Mouse (Mus musculus) ES-E14 (cell line): ENCODE measurements around the gene Aamp. TPM values are rescaled to one million over a fixed set of nuclear protein-coding genes. Genes with fewer than 3 reads are reported as not detected.
"Not testable (repeated sequence)": the region's sequence is repeated elsewhere in the genome, so short reads cannot be mapped to it uniquely, and the experiment has no call there.

Experiments
- DNase-seq: peaks from one replicate; pipeline ENCODE4 v3.0.0-alpha.2; 2013; ENCODE audit warnings: low read depth, low spot score
- H3K27ac ChIP-seq: 2 replicates; pipeline ENCODE4 v1.5.1; 2012; ENCODE audit warnings: low read depth, mild to moderate bottlenecking, low read length, moderate library complexity, mixed read lengths; ENCODE audit not compliant: poor library complexity, insufficient read depth, severe bottlenecking
- H3K36me3 ChIP-seq: 2 replicates; pipeline ENCODE4 v1.6.1; 2012; ENCODE audit warnings: mild to moderate bottlenecking, low read length, moderate library complexity, mixed read lengths; ENCODE audit not compliant: control insufficient read depth, poor library complexity, insufficient read depth, severe bottlenecking
- H3K4me1 ChIP-seq, 2 experiments: fragments of 150-350 bp in 1 of 2; sonication (generic) in 1 of 2; 2 replicates each; pipeline ENCODE4 v1.6.1; 2012; ENCODE audit warnings: low read length in 2 of 2, mild to moderate bottlenecking in 1 of 2, mixed read lengths in 1 of 2; ENCODE audit not compliant: control insufficient read depth in 2 of 2, insufficient read depth in 2 of 2, poor library complexity in 1 of 2
- H3K4me3 ChIP-seq, 2 experiments: fragments of 150-350 bp in 1 of 2; sonication (generic) in 1 of 2; 2 replicates each; pipeline ENCODE4 v1.5.1; 2012; ENCODE audit warnings: low read length in 2 of 2, low read depth in 1 of 2, mild to moderate bottlenecking in 1 of 2, mixed read lengths in 1 of 2; ENCODE audit not compliant: insufficient read depth in 1 of 2, poor library complexity in 1 of 2, severe bottlenecking in 1 of 2
- H3K9ac ChIP-seq: 2 replicates; pipeline ENCODE4 v1.6.1; 2012; ENCODE audit warnings: low read depth, mild to moderate bottlenecking, low read length, mixed read lengths; ENCODE audit not compliant: poor library complexity, insufficient read depth, severe bottlenecking
- H3K9me3 ChIP-seq: fragments of 150-350 bp; sonication (generic); 2 replicates; pipeline ENCODE4 v1.6.1; 2012; ENCODE audit warnings: low read depth, mild to moderate bottlenecking, low read length; ENCODE audit not compliant: control insufficient read depth, insufficient read depth
- CHD2 ChIP-seq: IDR thresholded peaks from 2 replicates; pipeline ENCODE4 v1.6.1; 2014; ENCODE audit warnings: mild to moderate bottlenecking, low read depth, low read length, inconsistent platforms
- HCFC1 ChIP-seq: IDR thresholded peaks from 2 replicates; pipeline ENCODE4 v1.6.1; 2012; ENCODE audit warnings: low read length, inconsistent platforms, borderline replicate concordance; ENCODE audit not compliant: insufficient read depth
- MAFK ChIP-seq: IDR thresholded peaks from 2 replicates; pipeline ENCODE4 v1.6.1; 2014; ENCODE audit warnings: mild to moderate bottlenecking, low read depth, low read length, inconsistent platforms; ENCODE audit not compliant: insufficient read depth
- ZC3H11A ChIP-seq: IDR thresholded peaks from 2 replicates; pipeline ENCODE4 v1.6.1; 2012; ENCODE audit warnings: low read depth, mild to moderate bottlenecking, inconsistent platforms, low read length, borderline replicate concordance
- ZNF384 ChIP-seq: IDR thresholded peaks from 2 replicates; pipeline ENCODE4 v1.6.1; 2012; ENCODE audit warnings: low read depth, low read length, inconsistent platforms
- in situ Hi-C, 2 experiments: fragments of 600-800 bp; cut with MboI; formaldehyde crosslinking; loops; one replicate each; pipeline ENCODE4 v1.15.1; 2025; ENCODE audit warnings: low sequenced_read_pairs in 2 of 2, inconsistent platforms in 1 of 2; ENCODE audit not compliant: unreplicated experiment in 2 of 2
- total RNA-seq: library from RNA; depleted of rRNA; stranded (reverse); fragments of 300-350 nt; gene quantifications from 2 replicates; pipeline ENCODE4 v1.2.3, GENCODE M21; 2012

Aamp gene
- total RNA-seq, 1 experiment: 138 TPM

- no peak overlapping the region for H3K4me3 ChIP-seq
- no peak for TF ChIP-seq CHD2
- no peak for TF ChIP-seq MAFK
- no peak for TF ChIP-seq HCFC1
- TF ChIP-seq ZNF384: no peak
- TF ChIP-seq ZC3H11A: no peak
- no peak overlapping the region for H3K27ac ChIP-seq
- no peak for DNase-seq
- in situ Hi-C loops: no loop called here
- peaks cover 46% of the 10 kb centered on the region for H3K36me3 ChIP-seq
- H3K9me3 ChIP-seq: no peaks in the 10 kb centered on the region
- H3K4me1 ChIP-seq: peaks cover 2 to 8% of the 10 kb centered on the region in 2 experiments; a peak in 2 of 4 replicates
- no peak overlapping the region for H3K9ac ChIP-seq
Measured at GRCm38 (mm10) chr1:74292331-74293020, 7.9 kb upstream of the Aamp start.

GRCm38 (mm10) chr1:74290141-74290540 is 5.6 kb upstream of the Aamp start:
- no peak overlapping the region for H3K4me3 ChIP-seq
- no peak overlapping the region for H3K9ac ChIP-seq
- in situ Hi-C loops: no loop called here
- DNase-seq: no peak
- H3K36me3 ChIP-seq: peaks cover 46% of the 10 kb centered on the region
- TF ChIP-seq ZC3H11A (no peak), MAFK (no peak), ZNF384 (no peak), CHD2 (no peak), HCFC1 (no peak)
- H3K9me3 ChIP-seq: no peaks in the 10 kb centered on the region
- H3K27ac ChIP-seq: no peak overlapping the region
- no peaks in the 10 kb centered on the region for H3K4me1 ChIP-seq

DNA sequence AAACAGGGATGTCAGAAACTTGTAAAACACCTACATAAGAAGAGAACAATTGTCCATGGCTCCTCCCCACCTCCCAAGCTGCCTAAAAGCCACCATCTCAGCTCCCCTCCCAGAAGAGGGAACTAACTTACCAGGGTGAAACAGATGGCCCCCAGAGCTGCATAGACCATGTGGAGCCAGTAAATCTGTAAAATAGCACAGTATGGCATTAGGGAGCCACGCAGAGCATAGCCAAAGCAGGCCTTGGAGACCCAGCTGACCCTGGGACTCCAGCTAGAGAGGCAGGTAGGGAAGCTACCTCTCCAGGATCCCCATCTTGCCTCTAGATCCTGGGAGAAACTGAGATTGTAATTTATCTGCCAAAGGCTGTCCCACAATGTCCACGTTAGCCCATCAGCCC is 5.2 kb upstream of the Aamp start:
- no peak overlapping the region for H3K27ac ChIP-seq
- no peak overlapping the region for H3K4me3 ChIP-seq
- no peak overlapping the region for H3K9ac ChIP-seq
- in situ Hi-C loops: no loop called here
- H3K4me1 ChIP-seq: no peaks in the 10 kb centered on the region
- no peaks in the 10 kb centered on the region for H3K9me3 ChIP-seq
- no peak for DNase-seq
- TF ChIP-seq CHD2: no peak
- TF ChIP-seq ZNF384: no peak
- no peak for TF ChIP-seq ZC3H11A
- no peak for TF ChIP-seq MAFK
- no peak for TF ChIP-seq HCFC1
- H3K36me3 ChIP-seq: peaks cover 46% of the 10 kb centered on the region

DNA sequence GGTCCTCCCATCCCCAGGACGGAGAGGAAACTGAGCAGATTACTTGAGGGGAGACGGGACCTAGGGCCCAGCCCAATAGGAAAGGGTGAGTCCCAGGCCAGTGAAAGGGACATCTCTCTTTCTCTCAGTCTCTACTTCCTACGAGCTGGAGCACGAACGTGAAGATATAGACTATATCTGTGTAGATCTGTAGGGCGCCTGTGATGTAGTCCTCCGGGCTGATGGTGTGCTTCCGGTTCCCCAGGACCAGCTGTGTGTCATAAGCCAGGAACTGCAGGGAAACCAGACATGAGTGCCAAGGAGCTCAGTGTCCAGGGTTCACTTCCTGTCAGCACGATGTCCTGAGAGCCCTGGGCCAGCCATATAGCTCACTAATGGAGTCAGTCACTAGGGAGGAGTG is 4.7 kb upstream of the Aamp start:
- no peaks in the 10 kb centered on the region for H3K9me3 ChIP-seq
- DNase-seq: no peak
- peaks cover 45% of the 10 kb centered on the region for H3K36me3 ChIP-seq
- no peak overlapping the region for H3K4me3 ChIP-seq
- no peak overlapping the region for H3K9ac ChIP-seq
- TF ChIP-seq ZC3H11A: no peak
- TF ChIP-seq ZNF384: no peak
- TF ChIP-seq MAFK: no peak
- no peak for TF ChIP-seq CHD2
- no peak for TF ChIP-seq HCFC1
- H3K27ac ChIP-seq: no peak overlapping the region
- H3K4me1 ChIP-seq: no peaks in the 10 kb centered on the region
- in situ Hi-C loops: no loop called here

GRCm38 (mm10) chr1:74288327-74288726 is 3.8 kb upstream of the Aamp start:
- DNase-seq: no peak
- H3K4me3 ChIP-seq: no peak overlapping the region
- H3K4me1 ChIP-seq: no peaks in the 10 kb centered on the region
- no peak overlapping the region for H3K9ac ChIP-seq
- TF ChIP-seq ZNF384 (no peak), HCFC1 (no peak), MAFK (no peak), ZC3H11A (no peak), CHD2 (no peak)
- in situ Hi-C loops: no loop called here
- H3K9me3 ChIP-seq: no peaks in the 10 kb centered on the region
- H3K36me3 ChIP-seq: peaks cover 41% of the 10 kb centered on the region
- no peak overlapping the region for H3K27ac ChIP-seq

- H3K4me3 ChIP-seq, H3K9me3 ChIP-seq, H3K27ac ChIP-seq, H3K9ac ChIP-seq, DNase-seq, H3K4me1 ChIP-seq, in situ Hi-C loops: not testable (repeated sequence)
- peaks cover 44% of the 10 kb centered on the region for H3K36me3 ChIP-seq
Measured at GRCm38 (mm10) chr1:74286869-74287607, 2.5 kb upstream of the Aamp start.
